Mouse (Mus musculus): ENCODE results near the gene Ftsj1.

DNA sequence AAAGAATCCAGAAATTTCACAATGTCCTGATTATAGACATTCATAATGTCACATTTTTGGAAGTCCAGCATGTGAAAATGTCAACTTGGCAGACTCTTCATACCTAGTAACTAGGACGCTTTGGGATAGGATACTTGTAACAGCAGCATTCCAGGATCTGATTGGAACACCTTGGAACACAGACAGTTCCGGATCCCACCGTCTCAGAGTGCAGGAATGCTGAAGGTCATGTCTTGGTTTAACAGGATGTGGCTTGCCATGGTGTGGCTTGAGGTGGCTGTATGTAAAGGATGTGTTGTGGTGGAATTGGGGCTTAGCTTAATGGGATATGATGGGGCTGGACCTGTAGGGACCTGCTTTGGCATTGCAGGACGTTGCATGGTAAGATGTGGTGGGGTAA, 47.1 kb downstream of the Ftsj1 start:
- no peak for TF ChIP-seq POLR2A (IDR thresholded peaks at IDR 0.05; ENCODE audit: low read depth, low read length)
- TF ChIP-seq CTCF (IDR thresholded peaks at IDR 0.05; ENCODE audit: extremely low read depth, insufficient read length, insufficient replicate concordance, low read depth, low read length) = no peak

All from small intestine, adult 2 months (tissue).